Mouse (Mus musculus) gastrocnemius, postnatal 36 days (tissue): ENCODE results near the gene Lipn. TPM values are rescaled to one million over a fixed set of nuclear protein-coding genes. Genes with fewer than 3 reads are reported as not detected.

ENCODE experiments used
- microRNA-seq, 2 experiments: library from miRNA; unstranded; fragments of <30 nt; microRNA quantifications; one replicate each; pipeline ENCODE4 v1.2.0; 2021
- total RNA-seq, 2 experiments: library from RNA; stranded (reverse); gene quantifications; 2 replicates each; pipeline ENCODE4 v1.2.3; 2021

Lipn gene
- total RNA-seq, 2 experiments from 2014 or later: not detected

Small RNA genes within 50 kb of the gene (microRNA-seq; reads per million reads assigned to microRNA genes)
- 0 reads per million in 2 experiments for gene Gm23334

Other genes starting within 250 kb of the Lipn start
- gene Lipf, start 106.2 kb upstream of the Lipn start, total RNA-seq: not detected
- not detected for gene Lipk, start 59.1 kb upstream of the Lipn start, total RNA-seq
- not detected for gene Lipm, start 33.6 kb downstream of the Lipn start, total RNA-seq
- not detected for gene Ankrd22, start 98.7 kb downstream of the Lipn start, total RNA-seq
- gene Stambpl1, start 124.9 kb downstream of the Lipn start, total RNA-seq: under 1 TPM; 0.79 TPM
- 10 to 100 TPM; 38.5 to 49.4 TPM for gene Acta2, start 188.2 kb downstream of the Lipn start, total RNA-seq
- 1 to 10 TPM; 4.6 to 5.0 TPM for gene Fas, start 223.3 kb downstream of the Lipn start, total RNA-seq